Mouse (Mus musculus) ovary, postnatal 36 days (tissue): Measurements from ENCODE around the gene Upk3a.
"Not testable (repeated sequence)": the region's sequence is repeated elsewhere in the genome, so short reads cannot be mapped to it uniquely, and the experiment has no call there.

Experiments
- DNase-seq: peaks from one replicate; pipeline ENCODE4 v3.0.0; 2022; ENCODE audit warnings: low spot score, mixed read lengths

The Upk3a gene

DNA sequence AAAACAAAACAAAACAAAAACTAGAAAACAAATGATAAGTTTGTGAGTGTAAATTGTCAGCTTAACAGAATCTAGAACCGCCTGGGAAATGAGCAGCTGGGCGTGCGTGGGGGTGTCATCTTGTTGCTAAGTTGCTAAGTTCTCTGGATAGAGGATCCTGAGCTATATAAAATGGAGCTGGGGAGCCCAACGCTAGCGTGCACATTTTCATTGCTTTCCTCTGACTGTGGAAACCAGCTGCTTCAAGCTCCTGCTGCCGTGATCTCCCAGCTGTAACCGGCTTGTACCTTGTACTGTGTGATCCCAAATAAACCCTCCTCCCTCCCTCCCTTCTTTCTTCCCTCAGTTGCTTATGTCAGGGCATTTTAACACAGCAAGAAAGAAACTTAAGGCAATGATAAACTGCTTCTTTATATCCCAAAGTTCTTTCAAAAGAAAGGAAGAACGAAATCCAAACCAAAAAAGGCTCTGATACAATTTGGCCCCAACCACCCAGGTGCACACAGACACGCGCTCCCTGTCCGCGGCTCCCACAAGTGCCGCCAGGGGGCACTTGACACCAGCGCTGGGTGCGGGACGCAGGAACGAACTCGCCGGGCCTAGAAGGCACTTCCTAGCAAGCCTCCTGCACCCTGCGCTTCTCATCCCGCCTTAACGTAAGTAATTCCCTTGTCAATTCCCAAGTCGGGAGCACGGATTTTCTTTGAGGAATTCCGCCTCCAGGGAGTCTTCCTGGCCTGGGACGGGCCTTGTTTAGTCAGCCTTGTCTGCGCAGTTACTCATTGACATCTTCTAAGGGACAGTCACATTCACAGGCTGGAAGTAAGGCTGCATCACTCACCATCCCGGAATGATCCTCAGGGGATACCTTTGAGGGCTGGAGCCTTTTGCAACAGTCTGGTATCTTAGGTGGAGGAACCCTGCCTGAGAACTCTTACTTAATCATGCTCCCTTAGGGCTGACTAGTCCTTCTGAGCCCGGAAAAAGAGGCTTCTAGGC is 15.7 kb upstream of the Upk3a start:
- DNase-seq, result peak; percentile 84

DNA sequence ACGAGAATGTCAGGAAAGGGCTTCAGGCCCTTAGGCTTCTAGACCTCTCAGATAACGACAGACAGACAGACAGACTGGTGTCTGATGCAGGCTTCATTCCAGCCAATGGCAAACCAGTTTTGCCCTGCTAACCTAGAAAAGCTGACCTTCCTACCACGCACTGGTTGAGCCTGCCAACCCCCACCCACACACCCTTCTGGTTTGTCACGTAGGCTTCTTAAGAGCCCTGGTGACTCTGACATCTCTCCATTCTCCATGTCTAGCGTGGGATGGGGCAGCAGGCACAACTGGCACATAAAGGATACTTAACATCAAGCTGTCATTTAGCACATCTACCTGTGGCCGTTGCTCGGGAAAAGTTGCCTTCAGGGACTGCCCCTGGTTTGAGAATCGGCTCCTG is 7.3 kb upstream of the Upk3a start:
- no peak for DNase-seq

DNA sequence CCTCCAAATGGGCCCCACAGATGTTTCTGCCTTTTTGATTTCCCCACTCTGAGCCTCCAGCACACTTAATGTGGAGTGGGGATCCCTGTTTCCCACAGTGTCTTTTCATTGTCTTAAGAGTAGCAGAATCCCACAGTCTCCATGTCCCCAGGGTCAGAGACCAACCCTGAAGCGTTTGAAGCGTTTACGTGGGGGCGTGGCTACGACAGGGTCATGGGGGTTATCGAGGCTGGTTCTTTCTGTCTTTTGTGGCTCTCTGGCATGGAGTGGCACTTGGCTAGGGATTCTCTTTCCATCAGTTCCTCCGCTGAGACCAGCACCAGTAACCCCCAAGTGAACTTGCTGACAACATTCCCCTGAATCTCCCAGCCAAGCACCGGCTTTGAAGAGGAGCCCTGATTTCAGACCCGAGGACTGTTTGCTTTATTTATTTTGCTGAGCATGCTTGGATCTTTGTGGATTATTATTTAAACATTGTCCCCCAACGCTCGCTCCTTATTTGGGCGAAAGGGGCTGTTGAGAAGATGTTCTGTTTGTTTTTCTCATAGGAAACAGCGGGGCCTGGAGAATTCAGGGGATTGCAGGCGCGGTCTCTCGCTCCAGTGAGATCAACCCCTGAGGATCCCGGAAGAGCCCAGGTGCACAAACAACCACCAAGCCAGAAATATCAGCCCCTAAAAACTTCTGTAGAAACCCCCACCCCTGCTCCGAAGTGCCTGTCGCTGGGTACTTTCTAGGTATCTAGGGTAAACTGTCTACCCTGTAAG is 4.9 kb upstream of the Upk3a start:
- DNase-seq, result no peak

DNA sequence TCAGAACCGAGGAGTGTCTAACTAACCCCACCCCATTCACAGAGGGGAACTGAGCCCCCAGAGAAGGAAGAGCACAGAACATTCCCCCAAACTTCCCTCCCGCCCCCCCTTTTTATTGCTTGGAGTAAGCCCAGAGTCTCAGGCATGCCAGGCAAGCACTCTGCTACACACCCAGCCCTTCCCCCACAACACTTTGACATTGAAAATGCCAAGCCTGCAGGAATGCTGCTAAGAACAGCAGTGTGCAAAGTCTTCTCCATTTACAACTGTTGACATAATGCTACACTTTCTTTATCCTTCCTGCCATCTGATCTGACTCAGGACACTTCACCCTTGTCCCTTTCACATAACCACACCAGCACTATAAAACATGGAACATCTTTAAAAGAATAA is 4.3 kb upstream of the Upk3a start:
- DNase-seq, result no peak

DNA sequence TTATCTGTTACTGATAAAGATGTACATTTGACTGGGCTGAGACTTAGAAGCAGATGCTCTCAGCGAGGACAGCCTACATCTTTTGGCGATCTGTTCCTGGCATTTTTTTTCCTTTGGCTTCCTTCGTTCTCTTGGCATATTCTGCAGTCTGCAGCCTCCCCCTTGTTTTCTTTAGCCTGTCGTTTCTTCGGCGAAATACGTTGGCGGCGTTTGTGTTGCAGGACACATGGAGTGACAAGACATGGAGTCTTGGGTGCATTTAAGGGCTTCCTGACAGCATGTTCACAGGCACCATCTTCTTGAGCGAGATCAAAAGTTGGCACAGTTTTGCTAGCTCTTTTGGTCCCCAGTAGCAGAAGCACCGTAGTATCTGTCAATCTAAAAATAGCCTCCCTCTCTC is 1.2 kb upstream of the Upk3a start:
- no peak for DNase-seq

DNA sequence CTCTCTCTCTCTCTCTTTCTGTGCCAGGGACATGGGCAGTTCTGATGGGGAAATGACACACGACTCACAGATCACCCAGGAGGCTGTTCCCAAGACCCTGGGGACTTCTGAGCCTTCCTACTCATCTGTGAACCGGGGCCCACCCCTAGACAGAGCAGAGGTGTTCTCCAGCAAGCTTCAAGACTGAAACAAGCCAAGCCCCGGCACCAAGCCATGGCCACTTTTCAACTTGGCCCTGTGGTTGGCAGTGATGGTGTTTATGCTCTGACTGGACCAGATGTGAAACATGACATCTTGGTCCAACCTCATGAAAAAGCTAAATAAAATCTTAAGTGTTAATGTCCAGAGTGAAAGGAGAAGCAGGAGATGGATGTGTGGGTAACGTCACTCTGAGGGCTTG is 5.3 kb downstream of the Upk3a start:
- no peak for DNase-seq

DNA sequence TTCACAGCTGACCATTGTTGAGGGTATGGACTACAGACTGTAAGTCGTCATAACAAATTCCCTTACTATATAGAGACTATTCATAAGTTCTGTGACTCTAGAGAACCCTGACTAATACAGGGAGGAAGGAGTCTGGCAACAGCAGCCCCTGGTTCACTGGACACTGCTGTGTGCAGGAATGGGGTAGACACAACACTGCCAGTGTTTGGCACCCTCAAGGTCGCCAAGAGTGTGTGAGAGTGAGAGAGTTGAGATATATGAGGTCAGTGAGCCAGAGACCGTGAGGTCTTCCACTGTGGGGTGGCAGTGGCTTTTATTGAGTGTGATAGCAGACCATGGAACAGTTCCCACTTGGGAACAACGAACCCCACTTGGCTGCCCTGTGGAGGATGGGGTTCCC is 9.3 kb downstream of the Upk3a start:
- peak; percentile 48 for DNase-seq

DNA sequence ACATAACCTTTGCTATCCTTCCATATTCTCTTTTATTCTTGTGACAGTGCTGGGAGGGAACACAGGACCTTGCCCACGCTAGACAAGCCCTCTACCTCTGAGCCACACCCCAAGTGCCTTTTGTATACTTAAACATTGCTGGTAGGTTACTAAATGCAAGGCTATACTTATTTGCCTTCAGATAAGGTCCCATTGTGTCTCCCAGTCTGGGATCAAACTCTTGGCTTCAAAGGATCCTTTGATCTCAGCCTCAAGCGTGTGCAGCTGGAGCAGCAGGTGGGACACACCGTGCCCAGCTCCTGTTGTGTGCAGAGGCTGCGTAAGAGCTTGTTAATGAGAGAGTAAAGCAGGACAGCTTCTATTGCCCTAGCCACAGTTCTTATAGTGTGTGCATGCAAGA is 10.8 kb downstream of the Upk3a start:
- no peak for DNase-seq

DNA sequence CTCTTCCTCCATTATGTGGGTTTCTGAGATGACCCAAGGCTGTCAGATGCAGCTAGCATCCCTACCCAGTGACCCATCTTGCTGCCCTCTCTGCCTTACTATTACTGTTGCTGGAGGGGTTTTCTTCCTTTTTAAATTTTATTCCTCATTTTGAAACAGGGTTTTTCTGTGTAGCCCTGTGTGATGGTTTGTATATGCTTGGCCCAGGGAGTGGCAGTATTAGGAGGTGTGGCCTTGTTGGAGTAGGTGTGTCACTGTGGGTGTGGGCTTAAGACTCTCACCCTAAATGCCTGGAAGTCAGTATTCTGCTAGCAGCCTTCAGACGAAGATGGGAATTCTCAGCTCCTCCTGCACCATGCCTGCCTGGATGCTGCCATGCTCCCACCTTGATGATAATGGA is 11.7 kb downstream of the Upk3a start, which contains the start of gene Fam118a:
Gene Fam118a, plus strand, starts transcription at position 301 of the 400 bp plus-strand sequence.
- not testable (repeated sequence) for DNase-seq

DNA sequence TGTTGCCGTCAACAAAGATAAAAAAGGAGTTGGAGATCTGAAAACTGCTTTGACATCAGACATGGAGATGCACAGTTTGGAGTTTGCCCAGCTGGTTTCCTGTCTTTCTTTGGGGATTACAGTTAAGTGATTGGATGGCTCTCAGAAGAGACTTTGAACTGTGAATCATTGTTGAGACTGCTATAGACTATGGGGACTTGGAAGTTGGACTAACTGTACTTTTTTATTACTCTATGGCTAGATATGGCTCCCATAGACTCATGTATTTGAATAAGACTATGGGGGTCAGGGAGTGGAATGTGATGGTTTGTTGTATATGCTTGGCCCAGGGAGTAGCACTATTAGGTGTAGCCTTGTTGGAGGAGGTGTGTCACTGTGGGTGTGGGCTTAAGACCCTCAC is 13.7 kb downstream of the Upk3a start:
- not testable (repeated sequence) for DNase-seq

DNA sequence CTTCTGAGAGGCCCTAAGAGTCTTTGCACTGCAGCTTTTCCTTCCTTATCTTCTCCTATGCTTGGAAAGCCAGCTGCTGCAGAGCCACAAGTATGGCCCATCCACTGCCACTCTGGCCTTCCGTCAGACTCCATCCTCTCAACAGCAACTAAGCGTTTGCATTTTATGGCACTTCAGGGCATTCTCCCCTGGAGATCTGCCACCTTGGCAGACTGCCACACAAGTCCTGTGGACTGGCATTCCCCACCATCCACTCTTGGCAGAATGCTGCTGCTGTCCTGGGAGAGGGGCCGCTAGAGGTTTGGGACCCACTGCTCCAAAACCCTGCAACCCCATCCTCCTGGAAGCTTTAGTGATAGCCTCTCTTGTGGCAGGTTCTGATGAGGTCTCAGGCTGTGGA is 14.9 kb downstream of the Upk3a start:
- DNase-seq, result no peak

DNA sequence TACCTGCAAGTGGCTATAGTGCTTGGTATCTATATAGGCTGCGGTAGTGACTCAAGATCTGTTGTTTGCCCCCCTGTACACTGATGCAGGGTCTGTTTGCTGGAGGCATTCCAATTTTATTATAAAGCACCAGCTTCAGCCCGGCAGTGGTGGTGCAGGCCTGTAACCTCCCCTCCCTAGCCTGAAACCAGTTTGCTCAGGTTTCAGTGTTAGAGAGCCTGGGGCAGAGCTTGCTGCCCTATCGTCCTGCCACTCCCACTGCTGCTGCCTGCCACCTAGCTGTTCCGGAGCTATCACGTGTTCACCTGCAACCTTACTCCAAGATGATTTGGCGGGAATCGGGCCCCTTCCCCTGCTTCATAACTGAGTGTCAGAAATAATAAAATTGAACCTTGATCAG is 17.0 kb downstream of the Upk3a start:
- DNase-seq, result not testable (repeated sequence)

DNA sequence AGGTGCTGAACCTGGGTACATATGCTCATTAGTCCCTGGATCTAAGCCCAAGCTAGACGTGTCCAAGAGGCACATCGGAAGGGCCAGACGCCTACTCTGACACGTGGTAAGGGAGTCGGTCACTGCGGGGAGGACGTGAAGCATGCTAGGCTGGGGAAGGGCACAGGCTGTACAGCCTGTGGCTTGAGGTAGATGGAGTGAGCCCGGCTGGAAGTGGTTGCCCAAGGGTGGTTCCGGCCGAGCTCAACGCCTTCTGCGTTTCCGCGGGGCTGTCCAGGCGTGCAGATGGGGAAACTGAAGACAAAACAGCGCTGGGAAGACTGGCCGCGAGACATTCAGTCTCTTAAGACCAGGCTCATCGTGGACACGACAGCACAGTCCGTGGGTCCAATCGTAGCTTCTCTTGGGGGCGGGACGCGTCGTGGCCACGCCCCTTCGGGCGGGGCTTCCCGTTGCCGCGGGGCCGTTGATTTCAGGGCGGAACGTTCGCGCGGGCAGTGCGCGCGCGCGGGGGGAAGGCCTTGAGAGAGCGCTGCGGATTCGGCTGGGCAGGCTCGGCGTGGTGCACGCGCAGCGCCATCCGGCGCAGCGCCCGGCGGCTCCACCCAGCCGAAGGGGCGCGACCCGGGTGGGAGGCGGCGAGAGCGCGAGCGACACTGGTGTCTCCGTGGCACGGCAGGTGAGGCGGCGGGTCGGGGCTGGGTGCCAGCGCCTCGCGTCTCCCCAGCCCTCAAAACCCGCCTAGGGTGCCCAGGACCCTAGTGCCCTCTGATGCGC is 19.8 kb downstream of the Upk3a start:
- peak; percentile 99 for DNase-seq

DNA sequence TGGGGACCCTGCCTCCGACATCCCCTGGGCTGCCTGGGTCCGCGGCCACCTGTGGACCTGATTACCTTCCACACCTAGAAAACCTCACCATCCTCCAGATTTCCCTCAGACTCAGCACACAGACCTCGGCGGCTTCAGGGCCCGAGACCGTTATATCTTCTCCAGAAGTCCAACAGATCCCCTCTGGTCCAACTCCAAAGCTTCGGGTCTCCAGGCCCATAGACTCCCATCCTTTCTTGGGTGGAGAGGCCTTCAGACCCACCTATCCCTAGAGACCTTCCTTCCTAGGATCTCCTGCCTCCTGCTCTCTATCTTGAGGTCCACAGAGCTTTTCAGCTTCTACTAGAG is 20.4 kb downstream of the Upk3a start:
- DNase-seq, result no peak

DNA sequence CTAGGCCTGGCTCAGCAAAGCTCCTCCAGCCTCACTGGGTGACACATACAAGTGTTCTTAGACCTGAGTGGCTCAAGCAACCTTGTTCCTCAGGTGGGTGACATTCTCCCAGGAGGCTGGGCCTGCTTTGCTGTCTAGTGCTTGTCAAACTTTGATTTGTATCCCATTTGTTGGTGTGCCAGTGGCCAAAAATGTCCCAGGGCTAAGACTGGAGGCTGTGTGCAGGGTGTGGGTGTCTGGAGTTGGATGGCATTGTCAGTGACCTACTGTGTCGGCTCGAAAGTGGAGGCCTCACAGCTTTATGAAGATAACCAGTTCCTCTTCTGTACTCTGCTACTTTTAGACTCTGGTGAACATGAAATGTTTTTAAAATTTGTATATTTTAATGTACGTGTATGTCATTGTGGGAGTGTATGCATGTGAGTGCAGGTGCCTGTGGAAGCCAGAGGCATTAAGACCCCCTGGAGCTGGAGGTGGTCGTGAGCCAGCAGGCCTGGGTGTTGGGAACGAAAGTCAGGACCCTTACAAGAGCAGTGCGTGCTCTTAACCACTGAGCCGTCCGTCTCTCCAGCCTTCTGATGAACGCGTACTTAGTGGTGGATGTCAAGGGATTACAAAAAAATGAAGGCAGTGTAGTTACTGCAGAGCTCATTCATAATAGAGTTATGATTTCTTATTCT is 24.7 kb downstream of the Upk3a start:
- DNase-seq, result no peak

DNA sequence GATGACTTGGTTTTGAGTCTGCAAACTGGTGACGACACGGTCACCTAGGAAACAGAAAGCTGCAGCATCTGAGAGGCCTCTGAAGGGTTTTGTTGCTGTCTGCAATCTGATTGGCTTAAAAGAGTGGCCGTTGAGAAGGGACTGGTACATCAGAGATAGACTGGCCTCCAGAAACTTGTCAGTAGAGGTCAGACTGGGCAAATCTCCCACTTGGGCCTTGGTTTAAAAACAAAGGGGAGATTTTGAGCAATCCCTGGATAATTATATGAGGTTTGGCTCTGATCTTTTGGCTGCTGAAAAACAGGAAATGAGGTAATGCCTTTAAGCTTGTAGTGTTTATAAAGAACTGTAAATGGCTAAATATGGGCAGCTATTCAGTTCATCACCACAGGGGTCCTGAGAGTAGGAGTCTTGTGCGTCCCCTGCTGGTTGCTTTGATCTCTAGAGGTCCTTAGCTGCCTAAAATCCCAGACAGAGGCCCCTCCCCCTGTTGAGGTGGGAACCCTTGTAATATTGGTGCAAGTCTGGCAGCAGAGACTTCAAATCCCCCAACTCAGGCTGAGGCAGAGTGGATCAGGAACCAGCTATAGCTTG is 25.5 kb downstream of the Upk3a start:
- DNase-seq, result peak; percentile 45

DNA sequence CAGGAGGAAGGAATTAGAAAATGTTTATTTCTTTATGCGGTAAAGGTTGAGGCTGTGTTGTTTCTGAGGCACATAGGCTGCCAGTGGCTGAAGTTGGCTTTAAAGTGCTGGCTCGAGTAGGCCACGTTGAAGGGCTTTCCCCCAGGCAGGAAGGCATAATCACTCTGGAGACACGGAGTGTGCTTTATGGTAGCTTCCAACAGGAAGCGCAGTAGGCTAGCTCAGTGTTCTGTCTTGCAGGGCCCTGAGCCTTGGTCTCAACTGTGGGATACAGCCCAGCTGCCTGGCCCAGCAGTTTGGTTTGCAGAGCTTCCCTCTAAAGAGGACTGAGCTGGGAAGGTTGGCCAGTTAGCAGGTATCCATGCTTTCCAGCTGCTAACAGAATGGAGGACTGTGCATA is 26.2 kb downstream of the Upk3a start:
- DNase-seq, result no peak

DNA sequence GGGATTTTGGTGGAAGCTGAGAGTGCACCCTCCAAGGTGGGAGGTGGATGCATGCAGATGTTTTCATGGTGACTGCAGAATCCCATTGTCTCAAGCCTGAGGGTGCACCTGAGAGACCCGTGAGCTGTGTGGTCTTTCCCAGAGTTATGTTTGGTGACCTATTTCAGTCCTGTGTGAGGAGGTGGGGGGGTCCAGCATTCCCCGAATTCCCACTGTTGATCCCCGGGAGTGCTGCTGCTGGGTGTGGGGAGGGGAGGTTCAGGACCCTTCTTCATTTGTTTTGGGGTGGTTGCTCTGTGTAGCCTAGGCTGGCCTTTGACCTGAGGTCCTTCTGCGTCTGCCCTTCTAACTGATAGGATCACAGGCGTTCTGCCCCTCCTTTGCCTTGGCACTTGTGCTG is 26.8 kb downstream of the Upk3a start:
- DNase-seq, result no peak

DNA sequence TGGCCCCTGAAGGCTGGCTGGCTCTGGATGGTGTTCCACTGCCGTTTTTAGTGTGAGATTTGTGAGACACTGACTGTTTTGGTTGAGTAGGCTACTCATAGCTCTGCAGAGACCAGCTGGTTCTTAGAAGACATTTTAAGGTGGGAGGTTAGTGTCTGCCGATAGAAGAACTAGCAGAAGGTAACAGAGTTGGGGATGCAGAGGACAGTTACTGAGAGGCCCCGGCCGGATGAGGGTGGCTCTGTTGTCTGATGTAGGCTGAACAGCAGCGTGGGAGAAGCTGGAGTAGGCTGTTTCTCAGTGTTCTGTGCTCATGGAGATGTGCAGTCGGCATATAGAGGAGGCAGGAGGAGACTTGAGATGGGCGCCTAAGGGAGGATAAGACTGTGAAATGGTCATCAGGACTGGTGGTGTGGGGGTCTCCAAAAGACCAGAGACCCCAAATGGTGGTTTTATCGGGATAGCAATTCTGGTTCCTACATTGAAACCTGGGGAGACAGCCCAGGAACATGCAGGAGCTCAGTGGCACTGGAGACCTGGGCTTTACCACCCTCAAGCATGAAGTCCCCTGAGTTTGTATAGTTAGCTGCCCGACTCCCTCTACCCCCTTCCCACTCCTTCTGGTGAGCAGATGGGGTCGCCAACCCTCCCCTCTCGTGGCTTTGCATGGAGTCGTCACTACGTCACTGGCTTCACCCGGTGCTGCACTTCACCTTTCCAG is 29.4 kb downstream of the Upk3a start:
- no peak for DNase-seq

DNA sequence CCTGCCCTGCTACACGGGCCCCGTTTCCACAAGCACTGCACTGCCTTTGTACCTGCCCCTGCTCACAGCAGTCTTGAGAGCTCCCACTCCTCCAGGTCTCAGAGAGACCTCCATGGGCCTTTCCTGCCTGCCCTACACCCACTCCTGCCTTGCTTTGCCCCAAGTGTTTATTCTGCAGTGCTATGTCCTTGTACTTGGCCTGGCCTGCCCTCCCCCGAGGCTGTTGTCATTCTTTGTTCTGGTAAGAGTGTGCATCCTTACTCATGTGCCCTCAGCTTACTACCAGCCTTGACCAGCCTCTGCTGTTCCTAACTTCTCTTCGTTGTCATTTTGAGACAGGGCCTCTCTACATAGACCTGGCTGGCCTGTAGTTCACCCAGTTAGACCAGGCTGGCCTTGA is 30.9 kb downstream of the Upk3a start:
- peak; percentile 43 for DNase-seq

DNA sequence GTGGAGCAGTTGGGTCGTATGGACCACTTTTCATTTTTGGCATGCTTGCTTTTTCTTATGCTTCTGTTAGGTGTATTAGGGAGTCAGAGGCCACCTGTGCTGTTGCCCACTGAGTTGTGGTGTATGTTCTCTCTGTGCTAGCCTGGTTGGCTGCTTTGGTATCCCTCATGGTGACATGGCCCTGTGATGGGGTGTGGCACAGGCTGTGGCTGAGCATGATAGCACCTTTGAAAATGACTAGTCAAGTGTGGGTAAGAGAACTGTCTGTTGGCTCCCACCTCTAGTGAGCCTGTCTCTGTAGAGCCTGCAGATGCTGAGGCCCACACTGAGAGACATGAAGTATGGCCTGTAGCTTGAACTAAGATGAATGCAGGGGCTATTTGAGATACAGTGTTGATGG is 32.8 kb downstream of the Upk3a start:
- DNase-seq, result no peak
